In genomic region chr10:119230074-119230669, GRCm38 (mm10) we compare ENCODE assay signal across 16 mouse cellular contexts. TPM values are rescaled to one million over a fixed set of nuclear protein-coding genes. Genes with fewer than 3 reads are reported as not detected.
A peak's percentile ranks its signal among the peaks of the same experiment; 100 is the strongest.
DNase-seq lines count a peak whose midpoint lies in the region; ATAC-seq and TF ChIP-seq lines count a peak whose summit lies in the region.
"Had no signal": no experiment of that assay in that cellular context is flagged by ENCODE, and none has a peak within 500 bp of the region (broad histone marks: within the 10 kb centered on the region; RNA-seq: fewer than 3 reads in every experiment).

No protein-coding gene starts in this region.

- H3K4me3 ChIP-seq in kidney, adult 2 months (ENCODE audit: insufficient read depth, low read depth, low read length) = no peak overlapping the region
- H3K4me3 ChIP-seq: left cerebral cortex, adult 2 months; limb, embryonic 13.5 days; liver, embryonic 15.5 days; megakaryocyte, embryonic 14.5 days; neural tube, embryonic 12.5 days had no signal

- in situ Hi-C loops in Patski (cut with MboI; ENCODE audit: low pct_unique_long_range_greater_than_20kb) = loop anchor here (25.0 kb wide), 1 partner anchor 368 kb away; the partner anchor contains the start of gene Dyrk2

- TF ChIP-seq POLR2A in kidney, adult 2 months (IDR thresholded peaks at IDR 0.05; ENCODE audit: low read depth, low read length) = no peak

- CTCF ChIA-PET in Patski (lab: Charles Lee) = interaction anchor here (0.9 to 2.0 kb wide), 3 partner anchors 12 to 21 kb away, joined by 3 to 5 read pairs (median 5); no protein-coding TSS in a partner anchor

- no peak for TF ChIP-seq CTCF in kidney, adult 2 months (conservative IDR thresholded peaks at IDR 0.05; ENCODE audit: insufficient read depth, insufficient read length, low read depth, low read length)
- no peak for TF ChIP-seq CTCF in Patski (IDR thresholded peaks at IDR 0.05)

- DNase-seq in kidney, adult 2 months = peak; percentile 79
- DNase-seq in kidney, postnatal 10 days = no peak
- no peak for DNase-seq in Patski (ENCODE audit: low read depth, low spot score)
- DNase-seq in kidney, adult 9 months = peak; percentile 64
- no peak for DNase-seq in cerebellum, adult 9-11 months
- no peak for DNase-seq in urinary bladder, postnatal 10 days (ENCODE audit: low spot score)
- DNase-seq: adrenal gland, postnatal 36 days; right cerebral cortex, postnatal 14 days had no signal

- POLR2A ChIA-PET in Patski (lab: Charles Lee) = no interaction called here

- H3K27me3 ChIP-seq in kidney, adult 2 months (replicated peaks; ENCODE audit: control insufficient read depth, insufficient read depth, low read length) = no peaks in the 10 kb centered on the region
- H3K27me3 ChIP-seq in Patski = no peaks in the 10 kb centered on the region
- H3K27me3 ChIP-seq: limb, embryonic 13.5 days; liver, embryonic 15.5 days; megakaryocyte, embryonic 14.5 days; neural tube, embryonic 12.5 days had no signal

- ATAC-seq in Patski = peak; percentile 70
- peak; percentile 21; the same call in 1 of the 2 replicates for ATAC-seq in megakaryocyte progenitor cell, adult 5-6 weeks (replicated peaks; ENCODE audit: poor library complexity)
- ATAC-seq: forebrain, embryonic 14.5 days; hindbrain, postnatal 0 days had no signal

- no peak overlapping the region for H3K27ac ChIP-seq in kidney, adult 2 months (ENCODE audit: insufficient read depth, low read depth, low read length)
- H3K27ac ChIP-seq: hindbrain, postnatal 0 days; left cerebral cortex, adult 2 months; limb, embryonic 13.5 days; liver, embryonic 15.5 days; neural tube, embryonic 12.5 days had no signal

- H3K4me1 ChIP-seq in kidney, adult 2 months (ENCODE audit: control insufficient read depth, insufficient read depth, low read length) = peaks cover 25% of the 10 kb centered on the region
- H3K4me1 ChIP-seq: neural tube, embryonic 12.5 days had no signal

- peaks cover 3% of the 10 kb centered on the region; the same call in 1 of the 2 replicates for H3K36me3 ChIP-seq in kidney, adult 2 months (ENCODE audit: control insufficient read depth, insufficient read depth, low read length)

- 24% methylated on average over 5 of the region's 5 CpGs for WGBS in kidney, adult 2 months

RNA-seq across cellular contexts. Expression of gene Cand1, which starts 9.7 kb away (rescaled TPM):
- 25.7 and 27.1 TPM in 2 replicates for polyA plus RNA-seq in kidney, adult 2 months (2012; rRNA removed)
- 82.8 TPM for polyA plus RNA-seq in Patski (2021)
- 74.5 and 87.6 TPM in 2 replicates for total RNA-seq in megakaryocyte progenitor cell, adult 5-6 weeks (2015)
- total RNA-seq in megakaryocyte progenitor cell, adult 5-6 weeks (2017) = 39.0 and 45.9 TPM in 2 replicates

Comparison
In these comparisons a context has a peak if more than half of its experiments do, and no peak if none do; other contexts are left out.
1. DNase-seq: peak in kidney, adult 2 months (single experiment) and kidney, adult 9 months (single experiment); none in kidney, postnatal 10 days (single experiment), Patski (single experiment), cerebellum, adult 9-11 months (single experiment) and urinary bladder, postnatal 10 days (single experiment).